Mouse (Mus musculus) heart, embryonic 14.5 days (tissue): Measurements from ENCODE around the gene Sumf1. TPM values are rescaled to one million over a fixed set of nuclear protein-coding genes. Genes with fewer than 3 reads are reported as not detected.
A peak's percentile ranks its signal among the peaks of the same experiment; 100 is the strongest.

Source experiments
- ATAC-seq: fragments of 200-750 bp; cut with Nextera tagmentation; 2 replicates; pipeline ENCODE4 v1.8.0; 2017; ENCODE audit warnings: low read depth, moderate TSS enrichment; ENCODE audit not compliant: insufficient number of reproducible peaks, insufficient read depth, low FRiP score
- H3K27ac ChIP-seq, 2 experiments: fragments of 200-500 bp in 1 of 2; fragments of 300-500 bp in 1 of 2; sonication (generic) in 1 of 2; replicated peaks in 1 of 2; 2 replicates each; pipeline ENCODE4 v1.5.1; 2012 to 2014; ENCODE audit warnings: low read depth in 2 of 2, low read length in 2 of 2, control low read depth in 1 of 2, mild to moderate bottlenecking in 1 of 2, mixed read lengths in 1 of 2; ENCODE audit not compliant: control insufficient read depth in 1 of 2, insufficient read depth in 1 of 2
- H3K27me3 ChIP-seq: fragments of 300-500 bp; sonication (generic); 2 replicates; pipeline ENCODE4 v1.6.1; 2014; ENCODE audit warnings: mild to moderate bottlenecking, low read length, control low read depth; ENCODE audit not compliant: control insufficient read depth, insufficient read depth
- H3K36me3 ChIP-seq: fragments of 300-500 bp; sonication (generic); 2 replicates; pipeline ENCODE4 v1.6.1; 2014; ENCODE audit warnings: mild to moderate bottlenecking, control low read depth, low read length, mixed read lengths; ENCODE audit not compliant: control insufficient read depth, insufficient read depth
- H3K4me1 ChIP-seq, 2 experiments: fragments of 200-500 bp in 1 of 2; fragments of 300-500 bp in 1 of 2; sonication (generic) in 1 of 2; 2 replicates each; pipeline ENCODE4 v1.6.1; 2012 to 2014; ENCODE audit warnings: low read length in 2 of 2, control low read depth in 1 of 2, mixed read lengths in 1 of 2; ENCODE audit not compliant: control insufficient read depth in 2 of 2, insufficient read depth in 2 of 2
- H3K4me2 ChIP-seq: fragments of 300-500 bp; sonication (generic); 2 replicates; pipeline ENCODE4 v1.6.1; 2014; ENCODE audit warnings: mild to moderate bottlenecking, low read length
- H3K4me3 ChIP-seq, 2 experiments: fragments of 200-500 bp in 1 of 2; fragments of 300-500 bp in 1 of 2; sonication (generic) in 1 of 2; 2 replicates each; pipeline ENCODE4 v1.5.1; 2012 to 2014; ENCODE audit warnings: low read length in 2 of 2, mild to moderate bottlenecking in 2 of 2, control low read depth in 1 of 2, low read depth in 1 of 2, moderate library complexity in 1 of 2; ENCODE audit not compliant: control insufficient read depth in 1 of 2, insufficient read depth in 1 of 2
- H3K9ac ChIP-seq: fragments of 300-500 bp; sonication (generic); 2 replicates; pipeline ENCODE4 v1.6.1; 2014; ENCODE audit warnings: mild to moderate bottlenecking, low read length
- H3K9me3 ChIP-seq: fragments of 300-500 bp; sonication (generic); 2 replicates; pipeline ENCODE4 v1.6.1; 2016; ENCODE audit warnings: low read length, control low read depth; ENCODE audit not compliant: control insufficient read depth
- WGBS: fragments of 180-500 bp; shearing (Covaris S2); extraction: QIAGEN DNeasy Blood & Tissue Kit; methylation state at CpG from one replicate; pipeline ENCODE4 v1.1.7; 2014; 5-methylcytosine and 5-hydroxymethylcytosine counted together
- polyA plus RNA-seq: library from polyadenylated mRNA; unstranded; fragments of >200 nt; fragmentation: Nextera tagmentation; extraction: Ambion mirVana; gene quantifications from 2 replicates; pipeline ENCODE4 v1.2.1, GENCODE M21; 2014

Gene Sumf1
- polyA plus RNA-seq, 1 experiment from 2014 or later, result 23.8 TPM

GRCm38 (mm10) chr6:108075857-108076256 is 109.5 kb downstream of the Sumf1 start:
- H3K27me3 ChIP-seq, result no peaks in the 10 kb centered on the region
- H3K27ac ChIP-seq, result no peak overlapping the region
- H3K9ac ChIP-seq, result no peak overlapping the region
- 92% methylated on average over 7 of the region's 7 CpGs for WGBS
- H3K4me1 ChIP-seq, result no peaks in the 10 kb centered on the region
- no peak for ATAC-seq
- H3K9me3 ChIP-seq, result no peaks in the 10 kb centered on the region
- peaks cover 19% of the 10 kb centered on the region for H3K36me3 ChIP-seq
- H3K4me3 ChIP-seq, result no peak overlapping the region
- H3K4me2 ChIP-seq, result no peak overlapping the region

- no peak for ATAC-seq
- Histone ChIP-seq H3K4me1 (no peaks in the 10 kb centered on the region), H3K4me3 (no peak overlapping the region), H3K4me2 (no peak overlapping the region), H3K9ac (no peak overlapping the region), H3K27me3 (no peaks in the 10 kb centered on the region), H3K9me3 (no peaks in the 10 kb centered on the region), H3K36me3 (peaks cover 19% of the 10 kb centered on the region), H3K27ac (no peak overlapping the region)
- 87% methylated on average over 10 of the region's 10 CpGs for WGBS
These were observed 110.8 kb downstream of the Sumf1 start for GRCm38 (mm10) chr6:108074624-108075023.

- WGBS, result 78% methylated on average over 2 of the region's 2 CpGs
- no peak for ATAC-seq
These were observed 111.5 kb downstream of the Sumf1 start for GRCm38 (mm10) chr6:108073931-108074330.

GRCm38 (mm10) chr6:108073071-108073470 is 112.3 kb downstream of the Sumf1 start:
- no peaks in the 10 kb centered on the region for H3K27me3 ChIP-seq
- no peak overlapping the region for H3K27ac ChIP-seq
- no peaks in the 10 kb centered on the region for H3K9me3 ChIP-seq
- H3K9ac ChIP-seq, result no peak overlapping the region
- no peak overlapping the region for H3K4me2 ChIP-seq
- H3K36me3 ChIP-seq, result peaks cover 19% of the 10 kb centered on the region
- no peak for ATAC-seq
- 32% methylated on average over 5 of the region's 5 CpGs for WGBS
- no peak overlapping the region for H3K4me3 ChIP-seq
- H3K4me1 ChIP-seq, result no peaks in the 10 kb centered on the region

More at GRCm38 (mm10) chr6:108073931-108074330, 111.5 kb downstream of the Sumf1 start:
- Histone ChIP-seq H3K4me2 (no peak overlapping the region), H3K9me3 (no peaks in the 10 kb centered on the region), H3K27ac (no peak overlapping the region), H3K4me3 (no peak overlapping the region), H3K9ac (no peak overlapping the region), H3K36me3 (peaks cover 19% of the 10 kb centered on the region), H3K4me1 (no peaks in the 10 kb centered on the region), H3K27me3 (no peaks in the 10 kb centered on the region)

- Histone ChIP-seq H3K36me3 (peaks cover 8% of the 10 kb centered on the region; the same call in 1 of the 2 replicates), H3K4me2 (no peak overlapping the region), H3K27ac (no peak overlapping the region), H3K4me3 (no peak overlapping the region), H3K9ac (no peak overlapping the region), H3K9me3 (no peaks in the 10 kb centered on the region), H3K27me3 (no peaks in the 10 kb centered on the region), H3K4me1 (no peaks in the 10 kb centered on the region)
- 87% methylated on average over 7 of the region's 7 CpGs for WGBS
- ATAC-seq, result no peak
These were observed 114.4 kb downstream of the Sumf1 start for GRCm38 (mm10) chr6:108070947-108071346.

GRCm38 (mm10) chr6:108065583-108065982 is 119.8 kb downstream of the Sumf1 start:
- Histone ChIP-seq H3K36me3 (no peaks in the 10 kb centered on the region), H3K9me3 (no peaks in the 10 kb centered on the region), H3K27ac (peak overlapping the region; percentile 72 to 83; a peak in 2 of 4 replicates), H3K4me1 (no peaks in the 10 kb centered on the region), H3K4me2 (peak overlapping the region; percentile 68), H3K27me3 (no peaks in the 10 kb centered on the region), H3K9ac (peak overlapping the region; percentile 63), H3K4me3 (peak overlapping the region; percentile 50 to 96)
- peak; percentile 67; the same call in 1 of the 2 replicates for ATAC-seq
- 10% methylated on average over 6 of the region's 6 CpGs for WGBS

- under 1% methylated on average over 20 of the region's 24 CpGs for WGBS
These were observed 120.4 kb downstream of the Sumf1 start, which contains the start of gene Setmar for GRCm38 (mm10) chr6:108064918-108065526. Gene Setmar, plus strand, starts transcription at chr6:108065045.

GRCm38 (mm10) chr6:108061121-108061520 is 124.3 kb downstream of the Sumf1 start:
- Histone ChIP-seq H3K4me2 (no peak overlapping the region), H3K4me1 (no peaks in the 10 kb centered on the region), H3K4me3 (no peak overlapping the region), H3K36me3 (no peaks in the 10 kb centered on the region), H3K9ac (no peak overlapping the region), H3K27me3 (no peaks in the 10 kb centered on the region), H3K27ac (no peak overlapping the region), H3K9me3 (no peaks in the 10 kb centered on the region)
- ATAC-seq, result no peak
- WGBS, result 49% methylated on average over 3 of the region's 3 CpGs

More at GRCm38 (mm10) chr6:108064918-108065526, 120.4 kb downstream of the Sumf1 start, which contains the start of gene Setmar:
- peak within 1 kb of the TSS; percentile 68 for H3K4me2 ChIP-seq
- peak within 1 kb of the TSS; percentile 50 to 96 for H3K4me3 ChIP-seq
- peak; percentile 98 for ATAC-seq
- H3K9me3 ChIP-seq, result no peaks in the 10 kb centered on the region
- H3K4me1 ChIP-seq, result no peaks in the 10 kb centered on the region
- peak within 1 kb of the TSS; percentile 72 to 97 for H3K27ac ChIP-seq
- no peaks in the 10 kb centered on the region for H3K27me3 ChIP-seq
- H3K36me3 ChIP-seq, result no peaks in the 10 kb centered on the region
- peak within 1 kb of the TSS; percentile 63 for H3K9ac ChIP-seq
